Mouse (Mus musculus): Measurements from ENCODE around the gene Tmem131. TPM values are rescaled to one million over a fixed set of nuclear protein-coding genes. Genes with fewer than 3 reads are reported as not detected.

Tmem131 gene
- total and polyA plus RNA-seq, 3 experiments: 9.7 to 39.9 (median 11.5) TPM

DNA sequence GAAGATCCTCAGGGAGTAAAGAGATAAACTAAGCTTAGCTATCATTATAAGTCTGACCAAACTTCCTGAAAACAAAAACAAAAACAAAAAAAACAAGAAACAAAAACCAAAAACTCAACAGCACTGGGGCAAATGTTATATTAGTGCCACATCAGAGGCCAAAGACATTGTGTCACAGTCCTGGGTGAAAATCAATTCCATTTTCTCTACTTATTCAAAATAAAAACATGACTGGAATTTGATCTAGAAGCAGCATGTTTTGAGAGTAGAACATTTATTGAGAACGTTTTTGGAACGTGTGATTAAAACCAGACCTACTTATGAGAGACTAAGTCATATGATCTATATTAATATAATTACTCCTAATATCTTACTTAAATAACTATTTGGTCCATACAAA, 6.5 kb downstream of the Tmem131 start:
- TF ChIP-seq SIN3A (IDR thresholded peaks at IDR 0.05; ENCODE audit: low read length) (no peak), ELF1 (IDR thresholded peaks at IDR 0.05; ENCODE audit: low read depth, low read length) (no peak), JUND (conservative IDR thresholded peaks at IDR 0.05; ENCODE audit: low read depth, low read length) (no peak), POLR2A (IDR thresholded peaks at IDR 0.05; ENCODE audit: low read depth, low read length) (no peak), NELFE (IDR thresholded peaks at IDR 0.05; ENCODE audit: low read depth, low read length) (no peak), CHD1 (IDR thresholded peaks at IDR 0.05; ENCODE audit: low read depth, low read length) (no peak), ZC3H11A (IDR thresholded peaks at IDR 0.05; ENCODE audit: low read depth, low read length) (no peak), ZNF384 (IDR thresholded peaks at IDR 0.05; ENCODE audit: low read depth, low read length) (no peak), EP300 (IDR thresholded peaks at IDR 0.05; ENCODE audit: low read length) (no peak), USF2 (conservative IDR thresholded peaks at IDR 0.05; ENCODE audit: low read depth, low read length) (no peak), ZMIZ1 (IDR thresholded peaks at IDR 0.05; ENCODE audit: low read depth, low read length) (no peak), MXI1 (IDR thresholded peaks at IDR 0.05; ENCODE audit: low read depth, low read length) (no peak), ZKSCAN1 (IDR thresholded peaks at IDR 0.05; ENCODE audit: borderline replicate concordance, low read depth, low read length) (no peak), IRF4 (IDR thresholded peaks at IDR 0.05; ENCODE audit: low read depth, low read length) (no peak), CTCF (conservative IDR thresholded peaks at IDR 0.05 in 1 of 2, IDR thresholded peaks at IDR 0.05 in 1 of 2; ENCODE audit: low read depth in 2 of 2, low read length in 2 of 2) (no peak), MYC (IDR thresholded peaks at IDR 0.05; ENCODE audit: low read depth, low read length) (no peak), SMC3 (IDR thresholded peaks at IDR 0.05; ENCODE audit: low read depth, low read length) (no peak), UBTF (IDR thresholded peaks at IDR 0.05; ENCODE audit: low read depth, low read length) (no peak), PAX5 (IDR thresholded peaks at IDR 0.05; ENCODE audit: low read length) (no peak), KAT2A (IDR thresholded peaks at IDR 0.05; ENCODE audit: insufficient replicate concordance, low read length) (no peak)
- in situ Hi-C loops (cut with MboI; ENCODE audit: low pct_ligation_motif_present, low pct_unique_long_range_greater_than_20kb, low sequenced_read_pairs): no loop called here
- DNase-seq (ENCODE audit: extremely low read depth): no peak
- H3K79me2 ChIP-seq (replicated peaks; ENCODE audit: control insufficient read depth, extremely low read depth, insufficient read depth, poor library complexity, severe bottlenecking): peaks cover 40% of the 10 kb centered on the region
- H3K36me3 ChIP-seq (replicated peaks in 1 of 2; ENCODE audit: control insufficient read depth in 1 of 2, insufficient read depth in 1 of 2, low read length in 1 of 2): peaks cover 0 to 7% of the 10 kb centered on the region in 2 experiments
- dilution Hi-C loops (cut with MboI; ENCODE audit: extremely low pct_ligation_motif_present, extremely low pct_unique_long_range_greater_than_20kb, low sequenced_read_pairs): no loop called here
- no peak overlapping the region for H3K4me3 ChIP-seq (replicated peaks in 1 of 3; ENCODE audit: low read depth in 2 of 3, low read length in 2 of 3, poor library complexity in 1 of 3)
- H3K27ac ChIP-seq (ENCODE audit: insufficient read depth, low read depth): no peak overlapping the region
- peaks cover 8 to 58% of the 10 kb centered on the region in 2 experiments; a peak in 3 of 4 replicates for H3K4me1 ChIP-seq (ENCODE audit: control insufficient read depth in 1 of 2, insufficient read depth in 2 of 2)
- no peaks in the 10 kb centered on the region for H3K27me3 ChIP-seq (replicated peaks)
- H3K9ac ChIP-seq (ENCODE audit: insufficient read depth, low read depth): no peak overlapping the region
- no peaks in the 10 kb centered on the region for H3K9me3 ChIP-seq (replicated peaks; ENCODE audit: low read length)
- no peak overlapping the region for H3K4me2 ChIP-seq (ENCODE audit: insufficient read depth, low read depth, poor library complexity, severe bottlenecking)

DNA sequence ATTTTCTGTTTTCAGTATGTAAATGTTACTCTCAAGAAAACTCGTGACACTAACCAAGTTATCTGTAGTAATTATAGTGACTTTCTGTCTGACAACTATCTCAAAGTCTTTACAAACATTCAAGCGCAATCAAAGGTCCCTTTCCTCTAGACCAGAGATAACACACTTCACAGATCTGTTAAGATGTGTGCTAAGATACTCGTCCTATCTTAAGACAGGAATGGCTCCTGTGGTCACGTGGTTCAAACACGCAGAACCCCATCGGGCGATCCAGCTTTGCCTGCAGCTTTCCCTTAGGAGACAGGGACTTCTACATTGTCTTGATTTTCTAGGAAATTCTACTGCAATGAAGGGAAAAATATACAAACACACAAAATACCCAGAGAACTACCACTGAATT, 6.9 kb downstream of the Tmem131 start:
- Histone ChIP-seq H3K9ac (ENCODE audit: insufficient read depth, low read depth) (no peak overlapping the region), H3K9me3 (replicated peaks; ENCODE audit: low read length) (no peaks in the 10 kb centered on the region), H3K36me3 (replicated peaks in 1 of 2; ENCODE audit: control insufficient read depth in 1 of 2, insufficient read depth in 1 of 2, low read length in 1 of 2) (peaks cover 0 to 7% of the 10 kb centered on the region in 2 experiments), H3K4me2 (ENCODE audit: insufficient read depth, low read depth, poor library complexity, severe bottlenecking) (no peak overlapping the region), H3K79me2 (replicated peaks; ENCODE audit: control insufficient read depth, extremely low read depth, insufficient read depth, poor library complexity, severe bottlenecking) (peaks cover 43% of the 10 kb centered on the region), H3K4me3 (replicated peaks in 1 of 3; ENCODE audit: low read depth in 2 of 3, low read length in 2 of 3, poor library complexity in 1 of 3) (no peak overlapping the region), H3K4me1 (ENCODE audit: control insufficient read depth in 1 of 2, insufficient read depth in 2 of 2) (peaks cover 6 to 55% of the 10 kb centered on the region in 2 experiments; a peak in 3 of 4 replicates), H3K27ac (ENCODE audit: insufficient read depth, low read depth) (no peak overlapping the region), H3K27me3 (replicated peaks) (no peaks in the 10 kb centered on the region)
- in situ Hi-C loops (cut with MboI; ENCODE audit: low pct_ligation_motif_present, low pct_unique_long_range_greater_than_20kb, low sequenced_read_pairs): no loop called here
- dilution Hi-C loops (cut with MboI; ENCODE audit: extremely low pct_ligation_motif_present, extremely low pct_unique_long_range_greater_than_20kb, low sequenced_read_pairs): no loop called here
- no peak for TF ChIP-seq KAT2A (IDR thresholded peaks at IDR 0.05; ENCODE audit: insufficient replicate concordance, low read length)
- no peak for TF ChIP-seq JUND (conservative IDR thresholded peaks at IDR 0.05; ENCODE audit: low read depth, low read length)
- no peak for TF ChIP-seq TCF12 (IDR thresholded peaks at IDR 0.05; ENCODE audit: low read depth, low read length)
- TF ChIP-seq IRF4 (IDR thresholded peaks at IDR 0.05; ENCODE audit: low read depth, low read length): no peak
- no peak for TF ChIP-seq MEF2A (IDR thresholded peaks at IDR 0.05; ENCODE audit: borderline replicate concordance, low read depth, low read length)
- TF ChIP-seq EP300 (IDR thresholded peaks at IDR 0.05; ENCODE audit: low read length): no peak
- no peak for TF ChIP-seq ZMIZ1 (IDR thresholded peaks at IDR 0.05; ENCODE audit: low read depth, low read length)
- no peak for TF ChIP-seq MXI1 (IDR thresholded peaks at IDR 0.05; ENCODE audit: low read depth, low read length)
- TF ChIP-seq GABPA (IDR thresholded peaks at IDR 0.05; ENCODE audit: insufficient replicate concordance, low read depth, low read length): no peak
- no peak for TF ChIP-seq NELFE (IDR thresholded peaks at IDR 0.05; ENCODE audit: low read depth, low read length)
- no peak for TF ChIP-seq UBTF (IDR thresholded peaks at IDR 0.05; ENCODE audit: low read depth, low read length)
- TF ChIP-seq SMC3 (IDR thresholded peaks at IDR 0.05; ENCODE audit: low read depth, low read length): no peak
- TF ChIP-seq SIN3A (IDR thresholded peaks at IDR 0.05; ENCODE audit: low read length): no peak
- TF ChIP-seq RCOR1 (conservative IDR thresholded peaks at IDR 0.05; ENCODE audit: low read depth, low read length): no peak
- TF ChIP-seq MAFK (IDR thresholded peaks at IDR 0.05; ENCODE audit: insufficient replicate concordance, low read length): no peak
- no peak for TF ChIP-seq MAZ (IDR thresholded peaks at IDR 0.05; ENCODE audit: low read depth, low read length)
- no peak for TF ChIP-seq USF2 (conservative IDR thresholded peaks at IDR 0.05; ENCODE audit: low read depth, low read length)
- DNase-seq (ENCODE audit: extremely low read depth): no peak

Measured in CH12.LX (cell line).